Mouse (Mus musculus) CH12.LX (cell line): ENCODE results near the gene Naa35.

Source experiments
- KAT2A ChIP-seq: IDR thresholded peaks from 2 replicates; pipeline ENCODE4 v1.6.1; 2012; ENCODE audit warnings: low read length, improper control_type of control experiment, inconsistent platforms; ENCODE audit not compliant: insufficient replicate concordance
- POLR2A ChIP-seq: IDR thresholded peaks from 2 replicates; pipeline ENCODE4 v1.6.1; 2011; ENCODE audit warnings: low read depth, mild to moderate bottlenecking, improper control_type of control experiment, low read length

DNA sequence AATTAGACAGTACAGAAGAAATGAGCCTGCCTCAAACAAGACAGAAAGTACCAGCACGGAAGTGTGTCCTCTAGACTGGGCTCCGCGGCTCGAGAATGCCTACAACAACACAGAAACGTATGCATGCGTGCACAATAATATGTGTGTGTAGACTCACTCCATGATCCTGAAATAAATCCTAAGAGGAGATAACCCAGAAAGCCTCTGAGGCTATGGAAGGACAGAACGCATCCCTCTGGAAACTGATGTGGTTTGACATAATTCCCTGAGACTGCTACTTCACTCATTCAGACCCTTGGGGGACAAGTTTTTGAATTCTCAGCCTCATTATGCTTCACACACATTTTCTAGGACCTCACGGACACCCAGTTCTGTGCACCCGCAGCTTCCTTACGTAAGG lies 42.6 kb upstream of the Naa35 start:
- TF ChIP-seq KAT2A (no peak), POLR2A (no peak)
